Mouse (Mus musculus): ENCODE measurements around the gene Vsig1. TPM values are rescaled to one million over a fixed set of nuclear protein-coding genes. Genes with fewer than 3 reads are reported as not detected.

Gene Vsig1
- polyA plus RNA-seq, 1 experiment from 2014 or later = 0.49 TPM

Other genes with a start within 250 kb of the Vsig1 start
- 4.4 and 5.8 TPM in 2 replicates for gene Mid2, start 243.0 kb upstream of the Vsig1 start, polyA plus RNA-seq (2015; fragmentation: Nextera tagmentation; extraction: Ambion mirVana)
- 0.20 and 0.37 TPM in 2 replicates for gene Tex13b, start 94.2 kb upstream of the Vsig1 start, polyA plus RNA-seq (2015; fragmentation: Nextera tagmentation; extraction: Ambion mirVana)
- gene Psmd10, start 49.1 kb downstream of the Vsig1 start, polyA plus RNA-seq (2015; fragmentation: Nextera tagmentation; extraction: Ambion mirVana) = 58.4 and 60.5 TPM in 2 replicates
- gene Atg4a, start 49.3 kb downstream of the Vsig1 start, polyA plus RNA-seq (2015; fragmentation: Nextera tagmentation; extraction: Ambion mirVana) = 20.6 and 21.6 TPM in 2 replicates